Mouse (Mus musculus): ENCODE measurements around the gene Pxt1. TPM values are rescaled to one million over a fixed set of nuclear protein-coding genes. Genes with fewer than 3 reads are reported as not detected.
"Not testable (repeated sequence)": the region's sequence is repeated elsewhere in the genome, so short reads cannot be mapped to it uniquely, and the experiment has no call there.

Gene Pxt1
- not detected for polyA plus RNA-seq (2017; shearing (Covaris generic))

DNA sequence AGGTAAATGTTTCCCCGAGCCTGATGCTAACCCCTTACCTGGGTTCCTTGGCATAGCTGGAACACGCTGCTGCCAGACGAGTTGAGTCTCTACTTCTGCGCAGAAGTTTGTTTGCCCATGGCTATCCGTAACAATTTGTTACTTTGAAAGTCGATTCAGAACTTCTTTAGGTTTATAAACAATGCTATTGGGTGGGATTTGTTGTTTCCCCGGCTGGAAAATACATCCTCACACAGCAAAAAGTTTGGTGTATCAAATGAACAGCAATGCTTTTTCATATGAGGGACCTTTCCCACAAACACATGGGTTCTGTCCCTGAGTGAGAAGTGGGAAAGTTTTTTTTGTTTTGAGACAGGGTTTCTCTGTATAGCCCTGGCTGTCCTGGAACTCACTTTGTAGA, at the start of gene Pxt1:
Gene Pxt1, minus strand, starts transcription at position 101 of the 400 bp plus-strand sequence.
- no peak for ATAC-seq

DNA sequence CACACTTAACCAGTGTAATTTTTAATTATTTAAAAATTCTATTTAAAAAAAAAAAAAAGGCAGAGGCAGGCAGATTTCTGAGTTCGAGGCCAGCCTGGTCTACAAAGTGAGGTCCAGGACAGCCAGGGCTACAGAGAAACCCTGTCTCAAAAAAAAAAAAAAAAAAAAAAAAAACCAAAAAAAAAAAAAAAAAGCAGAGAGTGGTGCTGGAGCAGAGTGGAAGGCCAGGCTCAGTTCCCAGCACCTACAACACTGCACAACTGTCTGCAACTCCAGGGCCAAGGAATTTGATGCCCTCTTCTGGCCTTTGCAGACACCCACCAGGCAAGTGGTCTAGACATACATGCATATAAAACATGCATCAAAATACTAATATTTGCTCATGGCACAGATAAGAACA, 49.4 kb upstream of the Pxt1 start:
- not testable (repeated sequence) for ATAC-seq

- ATAC-seq, result no peak
Measured at GRCm38 (mm10) chr17:28992105-28992504, 48.5 kb upstream of the Pxt1 start.

DNA sequence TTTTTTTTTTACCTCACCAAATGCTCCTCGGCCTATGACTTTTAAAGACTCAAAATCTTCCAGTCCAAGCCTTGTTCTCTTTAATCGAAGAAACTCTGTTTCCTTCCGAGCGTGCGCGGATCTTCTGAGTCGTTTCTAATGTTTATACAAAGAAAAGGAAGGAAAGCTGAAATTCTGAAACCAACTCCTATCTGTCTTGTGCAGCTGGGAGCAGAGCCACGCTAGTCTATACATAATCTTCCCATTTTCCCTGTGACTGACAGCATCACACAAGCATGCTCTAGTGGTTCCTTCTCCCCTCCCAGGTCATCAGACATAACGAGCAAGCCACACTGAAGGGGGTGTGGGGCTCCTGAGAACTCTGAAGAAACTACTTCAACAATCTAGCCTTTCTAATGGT, 47.6 kb upstream of the Pxt1 start:
- ATAC-seq, result no peak

- no peak for ATAC-seq
Measured at GRCm38 (mm10) chr17:28990060-28990459, 46.4 kb upstream of the Pxt1 start.

DNA sequence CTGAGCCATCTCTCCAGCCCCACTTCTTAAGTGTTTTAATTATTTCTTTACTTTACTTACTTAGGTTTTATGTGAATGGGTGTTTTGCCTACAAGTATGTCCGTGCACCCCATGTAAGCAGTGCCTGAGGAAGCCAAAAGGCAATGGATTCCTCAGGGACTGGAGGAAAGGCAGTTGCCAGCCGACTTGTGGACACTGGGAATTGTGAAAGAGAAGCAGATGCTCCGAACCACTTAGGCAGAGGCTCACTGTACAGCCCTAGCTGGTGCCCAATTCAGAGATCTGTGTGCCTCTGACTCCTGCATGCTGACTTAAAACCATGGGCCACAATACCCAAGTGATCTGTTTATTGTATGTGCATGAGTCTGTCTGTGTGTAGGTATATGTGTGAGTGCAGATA, 45.4 kb upstream of the Pxt1 start:
- no peak for ATAC-seq

GRCm38 (mm10) chr17:28988291-28988690, 44.7 kb upstream of the Pxt1 start:
- no peak for ATAC-seq

DNA sequence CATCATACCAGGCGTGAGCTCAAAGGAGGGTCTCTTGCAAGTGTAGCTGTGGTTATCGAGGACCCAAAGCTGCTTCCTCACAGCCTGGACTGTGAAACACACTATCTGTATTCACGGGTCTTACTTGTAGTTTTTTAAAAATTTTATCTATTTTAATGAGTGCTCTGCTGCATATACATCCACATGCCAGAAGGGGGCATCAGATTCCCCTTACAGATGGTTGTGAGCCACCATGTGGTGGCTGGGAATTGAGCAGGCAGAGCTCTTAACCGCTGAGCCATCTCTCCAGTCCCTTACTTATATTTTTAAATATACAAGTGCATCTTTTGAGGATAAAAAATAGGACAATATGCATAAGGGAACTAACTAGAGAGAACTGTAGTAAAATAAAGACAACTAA, 44.1 kb upstream of the Pxt1 start:
- ATAC-seq, result peak; percentile 83

GRCm38 (mm10) chr17:28986833-28987232, 43.2 kb upstream of the Pxt1 start:
- ATAC-seq, result peak; percentile 41

DNA sequence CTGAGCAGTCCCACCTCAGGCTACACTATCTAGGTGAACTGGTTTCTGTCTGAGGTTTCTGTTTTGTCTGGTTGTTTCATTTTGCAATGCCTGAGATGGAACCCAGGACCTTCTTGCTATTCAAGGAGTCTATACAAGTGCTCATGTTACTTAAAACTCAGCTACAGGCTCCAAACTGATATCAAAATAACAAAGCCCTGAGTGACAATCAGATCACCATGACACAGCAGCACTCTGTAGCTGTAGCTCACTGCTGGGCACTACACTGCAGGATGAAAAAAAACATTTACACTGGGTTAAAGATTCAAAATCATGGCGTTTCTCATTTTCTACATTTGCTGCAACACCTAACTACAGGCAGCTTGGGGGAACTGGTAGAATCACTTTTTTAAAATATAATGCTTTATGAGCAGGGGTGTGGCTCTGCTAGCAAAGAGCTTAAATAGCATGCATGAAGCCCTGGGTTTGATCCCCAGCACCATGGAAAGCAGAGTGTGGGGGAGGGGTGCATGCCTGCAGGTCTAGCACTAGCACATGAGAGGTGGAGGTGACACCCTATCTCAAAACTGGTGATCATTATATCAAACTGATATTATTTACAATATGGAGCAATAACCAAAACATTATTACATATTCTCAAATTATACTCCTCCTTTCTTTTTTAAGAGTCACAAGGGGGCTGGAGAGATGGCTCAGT, 41.2 kb upstream of the Pxt1 start:
- no peak for ATAC-seq

GRCm38 (mm10) chr17:28982591-28982990, 39.0 kb upstream of the Pxt1 start:
- ATAC-seq, result no peak

DNA sequence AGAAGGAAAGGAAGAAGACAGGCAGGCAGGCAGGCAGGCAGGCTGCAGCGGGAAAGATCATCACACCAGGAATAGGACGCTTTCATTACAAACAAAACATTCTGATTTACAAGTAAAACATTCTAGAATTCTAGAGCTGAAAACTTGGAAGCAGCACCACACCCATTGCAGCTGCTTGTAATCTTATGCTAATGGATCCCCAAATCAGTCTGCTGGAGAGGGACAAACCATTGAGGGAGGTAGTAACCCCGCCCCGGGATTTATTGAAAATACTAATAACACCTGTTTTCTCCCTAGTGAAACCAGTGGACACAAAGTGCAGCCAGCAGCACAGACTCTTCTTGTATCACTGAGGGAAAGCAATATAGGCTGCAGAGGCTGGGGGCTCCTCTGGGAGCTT, 37.4 kb upstream of the Pxt1 start:
- ATAC-seq, result no peak

DNA sequence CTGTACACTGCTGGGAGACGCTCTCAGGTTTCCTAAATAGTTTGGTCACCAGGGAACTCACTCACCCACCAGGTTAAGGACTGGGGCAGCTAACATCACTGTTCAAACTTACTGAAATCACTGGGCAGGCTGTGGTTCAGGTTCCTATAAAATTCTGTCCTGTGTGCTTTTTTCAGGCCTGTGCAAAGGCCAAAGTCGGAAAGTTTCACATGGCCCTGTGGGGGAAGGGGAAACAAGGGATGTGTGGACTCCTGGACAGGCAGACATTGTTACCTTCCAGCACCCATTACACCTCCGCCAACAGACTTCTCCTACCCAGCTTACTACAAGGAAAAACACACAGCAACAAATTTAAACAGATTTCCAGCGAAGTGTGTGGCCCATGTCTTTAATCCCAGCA, 35.5 kb upstream of the Pxt1 start:
- ATAC-seq, result no peak

DNA sequence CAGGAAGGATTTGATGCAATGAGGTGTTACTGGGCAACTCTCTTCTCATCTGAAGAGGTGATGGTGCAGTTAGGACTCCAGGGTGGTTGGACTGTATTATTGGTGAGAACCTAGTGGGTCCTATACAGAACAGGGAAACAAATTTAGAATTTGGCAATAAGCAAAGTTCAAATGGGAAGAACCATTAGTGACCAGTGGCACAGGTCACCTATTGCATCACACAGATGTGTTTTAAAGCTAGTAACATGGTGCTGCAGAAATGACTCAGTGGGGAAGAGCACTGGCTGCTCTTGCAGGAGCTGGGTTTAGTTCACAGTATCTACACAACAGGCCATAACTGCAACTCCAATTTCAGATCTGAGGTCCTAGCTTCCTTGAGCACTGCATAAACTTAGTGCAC, 26.5 kb upstream of the Pxt1 start:
- no peak for ATAC-seq

DNA sequence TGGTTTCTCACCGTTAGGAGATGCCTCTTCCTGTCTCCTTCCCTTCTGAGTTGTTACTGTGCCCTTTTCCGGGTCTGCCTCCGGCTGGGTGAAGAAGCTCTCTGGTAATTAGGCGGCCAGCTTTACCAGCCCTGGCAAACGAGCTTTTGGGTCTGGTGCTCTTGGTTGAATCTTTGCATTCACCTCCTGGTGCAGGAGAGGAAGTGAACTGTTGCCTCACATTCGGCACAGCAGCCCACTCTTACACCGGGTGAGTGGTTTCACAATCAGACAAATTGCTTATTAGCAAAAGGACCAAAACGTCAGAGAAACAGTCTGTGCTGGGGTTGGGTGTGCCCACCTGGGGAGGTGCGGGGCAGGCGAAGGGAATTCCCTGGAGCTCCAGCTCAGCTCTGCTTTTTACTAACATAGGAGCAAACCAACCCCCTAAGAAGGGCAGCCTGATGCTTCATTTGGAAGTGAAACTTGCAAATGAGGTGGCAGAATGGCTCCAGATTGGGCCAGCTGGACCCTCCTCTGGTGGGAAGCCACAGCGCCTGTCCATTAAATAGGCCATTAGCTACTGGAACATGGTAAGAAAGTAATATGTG, 23.5 kb upstream of the Pxt1 start:
- peak; percentile 70 for ATAC-seq

- ATAC-seq, result no peak
Measured at GRCm38 (mm10) chr17:28961596-28961995, 18.0 kb upstream of the Pxt1 start.

GRCm38 (mm10) chr17:28960597-28960996, 17.0 kb upstream of the Pxt1 start:
- ATAC-seq, result no peak

DNA sequence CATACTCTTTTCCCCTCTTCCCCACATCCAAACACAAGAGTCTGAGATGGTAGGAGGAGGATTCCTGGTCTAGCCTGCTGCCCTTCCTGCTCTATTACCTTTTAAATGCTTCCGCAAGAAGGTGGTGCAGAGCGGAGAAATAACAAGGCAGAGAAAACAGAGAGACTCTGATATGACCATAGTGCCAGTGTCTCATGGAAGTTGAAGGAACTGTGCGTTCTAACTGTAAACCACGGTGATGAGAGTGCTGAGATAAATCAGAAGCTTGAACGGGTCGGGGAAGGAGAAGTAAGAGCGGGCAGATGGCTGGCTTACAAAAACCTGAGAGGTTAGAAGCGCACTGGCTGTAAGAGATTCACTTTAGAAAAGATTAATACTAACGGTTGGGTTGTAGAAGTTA, 10.8 kb upstream of the Pxt1 start:
- ATAC-seq, result no peak

DNA sequence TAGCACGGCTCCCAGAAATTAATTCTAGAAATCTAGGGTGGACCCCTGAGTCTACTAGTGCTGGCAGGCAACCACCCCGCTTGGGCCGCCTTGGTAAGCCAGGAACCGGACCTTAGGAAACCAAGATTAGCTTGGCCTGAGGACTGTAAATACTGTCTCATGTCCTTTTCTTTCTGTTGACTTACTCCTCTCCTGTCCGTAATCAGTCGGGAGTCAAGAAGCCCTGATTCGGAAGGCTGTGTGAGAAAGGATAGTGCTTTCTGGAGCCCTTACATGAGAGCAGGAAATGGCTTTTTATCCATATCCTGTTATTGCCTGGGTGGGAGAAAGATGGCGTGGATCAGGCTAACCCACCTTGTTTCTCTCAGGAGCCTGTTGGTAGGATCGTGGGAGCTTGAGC, 9.6 kb upstream of the Pxt1 start:
- ATAC-seq, result peak; percentile 28

DNA sequence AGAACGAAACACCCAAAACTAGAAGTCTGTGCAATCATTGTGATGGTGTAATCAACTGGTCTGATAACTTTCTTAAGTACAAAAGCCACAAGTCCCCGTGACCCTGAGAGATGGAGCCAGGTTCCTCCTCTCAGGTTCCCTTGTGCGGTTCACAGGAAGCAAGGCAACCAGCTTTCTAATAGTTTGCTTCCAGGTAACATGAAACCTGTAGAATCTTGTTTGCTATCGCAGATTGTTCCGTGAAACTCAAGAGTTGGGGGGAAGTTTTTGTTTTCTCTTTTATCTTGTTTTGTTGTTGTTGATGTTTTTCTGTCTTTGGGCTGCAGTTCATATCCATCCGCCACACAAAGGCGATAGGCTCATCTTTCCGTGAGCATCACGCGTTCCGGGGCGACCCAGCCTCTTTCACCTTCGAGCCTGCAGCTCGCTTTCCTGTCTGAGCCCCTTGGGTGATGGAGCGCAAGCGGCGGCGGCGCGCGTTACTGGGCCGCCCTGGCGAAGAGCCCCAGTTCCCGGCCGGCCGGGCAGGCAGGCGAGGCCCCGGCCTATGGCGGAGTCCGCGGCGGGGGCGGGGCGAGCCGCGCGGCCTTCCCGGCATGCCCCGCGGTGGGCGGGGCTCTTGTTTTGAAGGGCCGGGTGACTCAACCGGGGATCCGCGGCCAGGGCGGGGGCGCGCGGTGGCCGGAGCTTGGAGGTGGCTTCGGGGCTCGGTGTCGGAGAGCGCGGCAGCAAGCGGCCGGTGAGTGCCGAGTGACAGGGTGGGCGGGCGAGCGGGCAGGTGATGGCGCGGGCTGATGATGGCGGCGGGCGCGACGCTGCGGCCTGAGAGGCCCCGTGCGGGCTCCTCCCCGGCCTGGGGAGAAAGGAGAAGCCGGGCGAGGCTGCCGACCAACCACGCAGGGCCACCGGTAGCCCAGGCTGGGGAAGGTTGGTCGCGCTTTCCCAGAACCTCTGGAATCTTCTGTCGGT, 8.5 kb upstream of the Pxt1 start, which contains the start of gene Kctd20:
Gene Kctd20, plus strand, starts transcription at position 120 of the 969 bp plus-strand sequence.
- ATAC-seq, result peak; percentile 84

GRCm38 (mm10) chr17:28950751-28951150, 7.1 kb upstream of the Pxt1 start:
- no peak for ATAC-seq

DNA sequence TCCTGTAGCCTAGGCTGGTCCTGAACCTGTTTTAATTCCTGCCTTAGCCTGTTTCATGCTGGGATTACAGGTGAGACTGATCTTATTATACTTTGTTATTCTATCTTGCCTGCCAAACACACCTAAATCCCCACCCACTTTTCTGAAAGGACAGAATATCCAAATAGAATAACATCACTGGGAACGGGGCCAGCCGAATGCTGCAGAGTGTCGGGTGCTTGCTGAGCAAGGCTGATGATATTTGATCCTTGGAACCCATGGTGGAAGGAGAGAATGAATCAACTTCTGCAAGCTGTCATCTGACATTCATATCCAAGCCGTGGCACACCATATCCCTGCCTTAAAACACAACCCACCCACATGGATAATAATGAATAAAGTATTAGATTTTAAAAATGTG, 5.0 kb upstream of the Pxt1 start:
- no peak for ATAC-seq
